Mouse (Mus musculus) gastrocnemius, postnatal 25 days (tissue): Measurements from ENCODE around the gene Hectd1. TPM values are rescaled to one million over a fixed set of nuclear protein-coding genes. Genes with fewer than 3 reads are reported as not detected.

ENCODE experiments used
- DNase-seq: peaks from one replicate; pipeline ENCODE4 v3.0.0; 2022
- total RNA-seq, 2 experiments: library from RNA; stranded (reverse); gene quantifications; 1 replicate in 1 of 2; 2 replicates in 1 of 2; pipeline ENCODE4 v1.2.3; 2021

The Hectd1 gene
- total RNA-seq, 2 experiments from 2014 or later, result 80.5 to 82.2 TPM

GRCm38 (mm10) chr12:51768702-51769101, 60.6 kb downstream of the Hectd1 start:
- no peak for DNase-seq

DNA sequence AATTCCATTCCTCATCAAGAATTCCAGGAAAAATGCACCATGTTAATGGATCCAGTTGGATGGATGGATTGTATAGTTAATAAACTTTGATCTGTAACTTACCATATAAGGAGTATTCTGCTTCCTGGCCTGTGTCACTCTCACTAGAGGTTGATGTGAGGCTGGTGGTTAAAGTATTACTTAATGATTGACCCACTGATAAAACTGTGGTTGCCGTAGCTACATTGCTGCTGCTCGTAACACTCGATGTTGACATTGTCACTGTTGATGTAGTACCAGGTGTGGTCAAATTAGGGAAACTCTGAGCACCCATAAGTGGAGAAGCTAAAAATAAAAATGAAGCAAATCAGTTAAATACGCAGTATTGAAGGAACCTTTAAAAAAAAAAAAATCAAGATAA, 61.9 kb downstream of the Hectd1 start:
- no peak for DNase-seq

GRCm38 (mm10) chr12:51759374-51759773, 70.0 kb downstream of the Hectd1 start:
- no peak for DNase-seq

- no peak for DNase-seq
Measured at GRCm38 (mm10) chr12:51756599-51756961, 72.8 kb downstream of the Hectd1 start.

DNA sequence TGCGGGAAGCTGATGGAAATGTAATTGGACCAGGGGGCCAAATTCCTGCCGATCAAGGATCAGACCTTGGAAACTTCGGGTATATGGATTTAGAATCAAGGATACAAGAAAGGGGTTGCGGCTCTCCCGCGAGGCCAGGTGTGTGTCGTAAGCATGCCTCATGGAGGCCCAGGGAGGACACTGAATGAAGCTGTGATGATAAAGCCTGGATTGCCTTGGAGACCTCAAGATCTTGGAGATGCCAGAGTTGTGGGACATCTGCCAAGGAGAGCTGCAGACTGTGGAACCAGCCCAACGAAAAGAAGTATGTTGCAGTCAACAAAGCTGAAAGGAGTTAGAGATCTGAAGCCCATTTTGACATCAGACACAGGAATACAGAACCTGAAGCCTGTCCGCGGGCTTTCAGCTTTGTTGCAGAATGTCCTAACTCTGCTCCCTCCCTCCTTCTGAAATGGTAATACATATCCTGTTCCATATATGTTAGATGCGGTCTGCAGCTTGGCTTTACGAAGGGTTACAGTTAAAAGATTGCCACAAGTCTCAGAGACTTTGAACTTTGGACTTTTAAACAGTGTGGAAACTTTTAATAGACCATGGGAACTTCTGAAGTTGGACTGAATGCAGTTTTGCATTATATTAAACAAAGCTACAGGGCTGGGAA, 73.3 kb downstream of the Hectd1 start:
- DNase-seq, result no peak

GRCm38 (mm10) chr12:51747348-51747747, 82.0 kb downstream of the Hectd1 start:
- no peak for DNase-seq

DNA sequence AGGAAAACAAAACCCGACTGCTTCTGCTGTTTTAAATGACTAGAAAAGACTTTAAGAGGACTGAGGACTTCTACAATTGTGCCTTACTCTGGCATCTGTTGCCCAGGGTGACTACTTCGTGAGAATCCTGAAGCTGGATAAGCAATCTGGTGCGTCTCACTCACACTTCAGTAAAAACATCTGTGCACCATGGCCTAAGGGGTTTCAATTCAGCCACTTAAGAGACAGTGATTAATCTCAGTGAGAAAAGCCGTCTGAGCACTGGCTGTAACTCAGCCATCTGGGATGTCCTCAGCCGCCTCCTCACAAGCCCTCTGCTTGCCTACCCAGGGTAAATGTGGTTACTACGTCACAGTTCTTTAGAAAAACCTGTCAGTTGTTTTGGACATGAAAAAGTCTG, 84.4 kb downstream of the Hectd1 start:
- no peak for DNase-seq

- no peak for DNase-seq
Measured at GRCm38 (mm10) chr12:51741690-51742089, 87.6 kb downstream of the Hectd1 start.

DNA sequence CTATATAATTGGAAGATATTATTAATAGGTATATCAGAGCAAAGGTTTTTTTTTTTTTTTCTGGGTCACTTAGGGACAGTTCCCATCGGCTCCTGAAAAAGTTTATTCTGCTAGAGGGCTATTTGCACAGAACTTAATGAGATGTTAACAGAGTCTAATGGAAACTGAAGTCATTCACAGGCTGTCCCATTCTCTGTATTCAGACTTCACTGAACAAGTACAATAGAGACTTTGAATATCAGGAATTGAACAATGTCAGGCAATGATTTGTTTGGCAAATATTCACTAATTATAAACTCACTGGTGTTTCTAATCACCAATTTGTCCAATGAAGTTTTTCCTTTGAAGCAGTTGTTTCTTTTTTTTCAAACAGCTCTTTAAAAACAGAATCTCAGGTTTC, 92.5 kb downstream of the Hectd1 start:
- no peak for DNase-seq

DNA sequence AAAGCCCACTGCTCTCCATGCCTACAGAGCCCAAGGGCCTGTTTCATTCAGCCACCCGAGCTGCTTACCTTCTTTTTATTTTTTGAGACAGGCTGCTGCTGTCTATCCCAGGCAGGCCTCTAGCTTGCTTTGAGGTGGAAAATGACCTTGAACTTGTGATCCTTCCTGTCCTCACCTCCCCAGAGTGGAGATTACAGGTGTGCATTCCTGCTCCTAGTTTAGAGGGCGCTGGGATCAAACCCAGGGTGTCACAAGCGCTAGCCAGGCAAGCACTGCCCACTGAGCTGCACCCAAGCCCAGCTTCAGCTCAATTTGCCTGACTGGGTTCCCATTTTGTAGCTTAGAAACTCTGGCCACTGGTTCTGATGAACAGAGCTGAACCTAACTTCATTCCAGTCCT, 93.0 kb downstream of the Hectd1 start:
- DNase-seq, result no peak

GRCm38 (mm10) chr12:51735840-51736271, 93.5 kb downstream of the Hectd1 start:
- DNase-seq, result no peak

DNA sequence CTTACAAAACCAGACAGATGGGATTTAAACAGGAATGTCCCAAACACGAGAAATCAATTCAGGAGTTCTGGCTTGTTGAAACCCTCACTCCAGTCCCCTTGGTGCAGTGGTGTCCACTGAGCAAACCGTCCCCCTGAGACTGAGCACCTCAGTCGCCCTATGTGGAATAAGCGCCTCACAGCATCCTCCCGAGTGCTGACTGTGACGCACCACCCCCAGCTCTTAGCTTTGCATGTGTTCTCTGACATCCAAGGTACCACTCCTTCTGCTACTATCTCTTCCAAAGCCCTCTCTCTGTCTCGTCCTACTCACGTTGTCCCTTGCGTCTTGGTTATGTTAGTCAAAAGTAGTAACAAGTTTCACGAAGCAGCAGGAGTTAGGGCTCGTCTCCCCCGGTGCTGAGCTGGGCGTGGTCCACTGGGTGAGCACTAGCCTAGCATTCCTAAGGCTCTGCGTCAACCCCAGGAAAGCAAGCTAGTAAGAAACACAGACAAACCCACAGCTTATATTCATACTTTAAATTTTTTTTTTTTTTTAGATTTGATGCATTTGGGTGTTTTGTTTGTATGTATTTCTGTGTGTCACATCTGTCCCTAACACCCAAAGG, 94.6 kb downstream of the Hectd1 start:
- DNase-seq, result no peak

DNA sequence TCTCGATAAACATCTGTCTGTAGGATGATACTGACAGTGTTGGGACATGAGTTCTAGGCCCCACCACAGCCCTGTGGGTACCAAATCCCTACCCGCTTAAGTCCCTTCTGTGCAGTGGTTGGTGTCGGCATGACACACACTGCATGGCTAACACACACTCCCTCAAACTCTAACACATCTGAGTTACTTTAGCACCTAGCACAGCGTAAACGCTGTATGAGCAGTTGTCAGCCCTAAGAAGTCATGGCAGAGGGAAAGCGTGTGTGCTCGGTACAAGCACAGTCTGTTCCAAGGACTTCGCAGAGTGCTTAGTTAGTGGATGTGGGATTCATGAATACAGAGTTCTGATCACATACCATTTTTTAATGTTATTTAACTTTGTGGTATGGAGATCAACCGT, 99.5 kb downstream of the Hectd1 start:
- DNase-seq, result no peak

- DNase-seq, result peak; percentile 49
Measured at GRCm38 (mm10) chr12:51729058-51729457, 100.3 kb downstream of the Hectd1 start.

DNA sequence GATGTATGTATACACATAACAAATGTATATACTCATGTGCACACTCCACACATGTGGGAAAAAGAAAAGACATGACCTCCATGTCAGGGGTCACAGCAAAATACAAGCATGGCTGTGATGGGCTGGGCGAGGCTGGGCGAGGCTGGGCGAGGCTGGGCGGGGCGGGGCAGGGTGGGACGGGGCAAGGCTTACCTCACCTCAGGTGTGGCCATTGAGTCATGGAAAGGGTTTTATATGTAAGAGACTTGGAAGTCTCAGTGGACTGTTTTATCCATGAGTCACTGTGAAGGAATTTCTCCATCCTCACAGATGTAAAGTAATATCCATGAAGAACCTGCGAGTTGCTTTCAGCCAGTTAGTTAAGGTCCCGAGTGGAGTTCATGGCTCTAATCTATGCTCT, 107.5 kb downstream of the Hectd1 start:
- no peak for DNase-seq

GRCm38 (mm10) chr12:51718617-51719016, 110.7 kb downstream of the Hectd1 start:
- no peak for DNase-seq

GRCm38 (mm10) chr12:51712685-51713084, 116.7 kb downstream of the Hectd1 start:
- no peak for DNase-seq

DNA sequence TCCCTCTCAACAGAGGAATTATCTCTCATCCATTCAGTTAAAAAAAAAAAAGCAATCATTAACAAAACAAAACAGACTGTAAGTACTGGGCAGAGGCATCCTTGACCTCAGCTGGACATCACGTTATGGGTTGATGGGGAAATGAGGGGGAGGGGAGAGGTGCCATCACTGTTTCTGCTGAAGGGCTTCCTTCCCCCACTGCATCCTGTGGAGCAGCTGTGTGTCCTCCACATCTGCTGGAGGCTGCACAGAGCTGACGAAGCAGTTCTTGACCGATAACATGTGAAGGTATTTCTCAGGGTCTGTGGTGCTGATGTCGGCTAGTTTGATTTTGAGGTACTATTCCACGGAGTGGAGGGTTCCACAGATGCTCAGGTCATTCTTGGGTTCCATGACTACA, 119.2 kb downstream of the Hectd1 start:
- DNase-seq, result no peak

DNA sequence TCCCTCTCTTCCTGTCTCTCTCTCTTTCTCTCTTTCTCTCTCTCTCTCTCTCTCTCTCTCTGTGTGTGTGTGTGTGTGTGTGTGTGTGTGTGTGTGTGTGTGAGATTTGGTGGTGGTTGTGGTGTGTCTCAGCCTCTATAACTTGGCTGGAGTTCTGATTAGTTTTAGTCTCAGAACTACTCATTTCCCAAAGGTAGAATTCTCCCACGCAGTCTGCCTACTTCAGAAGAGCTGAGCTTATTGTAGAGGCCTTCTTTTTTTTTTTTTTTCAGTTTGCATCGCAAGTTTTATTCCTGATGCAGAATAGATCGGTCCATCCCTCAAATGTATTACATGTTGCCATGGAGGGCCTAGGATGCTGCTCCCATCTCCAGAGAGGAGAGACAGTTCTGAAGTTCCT, 119.6 kb downstream of the Hectd1 start:
- no peak for DNase-seq

- no peak for DNase-seq
Measured at GRCm38 (mm10) chr12:51708941-51709686, 120.2 kb downstream of the Hectd1 start.

DNA sequence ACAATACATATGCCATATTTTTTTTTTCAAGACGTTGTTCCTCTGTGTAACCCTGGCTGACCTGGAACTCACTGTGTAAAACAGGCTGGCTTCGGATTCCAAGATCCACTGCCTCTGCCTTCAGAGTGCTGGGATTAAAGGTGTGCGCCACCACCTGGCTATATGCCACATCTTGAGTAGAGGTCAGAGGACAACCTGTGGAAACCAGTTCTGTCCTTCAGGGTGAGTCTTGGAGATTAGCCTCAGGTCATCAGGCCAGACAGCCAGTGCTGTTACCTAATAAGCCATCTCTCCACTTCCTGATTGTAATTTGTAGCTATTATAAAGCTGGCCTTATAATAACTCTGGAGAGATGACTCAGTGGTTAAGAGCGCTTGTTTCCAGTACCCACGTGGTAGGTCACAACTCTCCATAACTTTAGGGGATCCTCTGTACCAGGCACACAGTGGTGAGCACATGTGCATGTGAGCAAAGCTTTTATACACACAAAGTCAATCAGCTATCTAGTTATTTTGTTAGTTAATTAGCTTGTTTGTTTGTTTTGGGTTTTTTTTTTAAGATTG, 122.6 kb downstream of the Hectd1 start:
- DNase-seq, result no peak

DNA sequence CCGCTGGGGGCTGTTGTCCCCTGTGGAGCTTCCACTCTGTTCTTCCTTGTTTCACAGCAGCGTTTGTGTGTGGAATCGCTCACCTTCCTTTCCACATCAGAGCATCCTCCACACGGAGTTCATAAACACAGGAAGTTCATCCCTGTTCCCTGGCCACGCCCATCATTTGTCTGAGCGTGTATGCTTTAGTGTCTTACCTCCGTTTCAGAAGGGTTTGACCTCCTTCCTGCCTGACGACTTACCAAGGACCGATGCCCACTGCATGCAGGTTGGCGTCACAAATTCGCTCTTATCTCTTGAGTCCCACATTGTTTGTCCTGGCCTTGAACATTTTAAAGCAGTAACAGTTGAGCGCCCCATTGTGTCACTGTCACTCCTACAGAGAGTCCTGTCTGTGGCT, 123.6 kb downstream of the Hectd1 start:
- no peak for DNase-seq

DNA sequence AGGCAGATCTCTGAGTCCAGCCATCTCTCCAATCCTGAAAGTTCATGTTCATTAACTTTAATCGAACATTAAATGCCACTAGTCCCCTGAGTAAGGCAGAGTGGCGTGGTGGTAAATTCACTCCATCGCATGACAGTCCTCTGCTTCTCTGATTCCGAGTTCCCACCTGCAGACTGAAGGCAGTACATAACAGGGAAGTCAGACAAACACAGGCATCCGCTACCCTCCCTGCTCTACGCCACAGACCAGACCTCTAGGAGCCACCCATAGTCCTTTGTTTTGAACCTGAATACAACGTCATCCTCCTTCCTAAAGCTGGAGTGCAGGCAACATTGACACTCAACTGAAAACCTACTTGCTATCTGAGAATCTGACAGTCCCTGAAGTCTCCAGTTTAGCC, 124.8 kb downstream of the Hectd1 start:
- no peak for DNase-seq
